Mouse (Mus musculus) CH12.LX (cell line): ENCODE results near the gene Ercc1. TPM values are rescaled to one million over a fixed set of nuclear protein-coding genes. Genes with fewer than 3 reads are reported as not detected.

Experiments used
- DNase-seq: peaks from one replicate; pipeline ENCODE4 v3.0.0-alpha.2; 2013; ENCODE audit errors: extremely low read depth
- H3K27ac ChIP-seq: 2 replicates; pipeline ENCODE4 v1.5.1; 2012; ENCODE audit warnings: low read depth, mild to moderate bottlenecking, control low read depth, moderate library complexity; ENCODE audit not compliant: insufficient read depth
- H3K27me3 ChIP-seq: replicated peaks from 2 replicates; pipeline ENCODE3; 2012; ENCODE audit warnings: inconsistent platforms
- H3K36me3 ChIP-seq, 2 experiments: replicated peaks in 1 of 2; 2 replicates each; pipeline versions ENCODE3 to v1.6.1; 2012; ENCODE audit warnings: inconsistent platforms in 1 of 2, low read length in 1 of 2, mild to moderate bottlenecking in 1 of 2, mixed read lengths in 1 of 2, moderate library complexity in 1 of 2; ENCODE audit not compliant: control insufficient read depth in 1 of 2, insufficient read depth in 1 of 2
- H3K4me1 ChIP-seq, 2 experiments: 2 replicates each; pipeline ENCODE4 v1.6.1; 2012; ENCODE audit warnings: inconsistent platforms in 1 of 2, moderate library complexity in 1 of 2; ENCODE audit not compliant: insufficient read depth in 2 of 2, control insufficient read depth in 1 of 2
- H3K4me2 ChIP-seq: 2 replicates; pipeline ENCODE4 v1.6.1; 2012; ENCODE audit warnings: low read depth, mild to moderate bottlenecking, control low read depth; ENCODE audit not compliant: poor library complexity, insufficient read depth, severe bottlenecking
- H3K4me3 ChIP-seq, 3 experiments: fragments of 150-350 bp in 1 of 3; sonication (generic) in 1 of 3; replicated peaks in 1 of 3; 2 replicates each; pipeline versions ENCODE3 to v1.5.1; 2011 to 2012; ENCODE audit warnings: low read depth in 2 of 3, low read length in 2 of 3, mild to moderate bottlenecking in 2 of 3, moderate library complexity in 2 of 3, control low read depth in 1 of 3, improper control_type of control experiment in 1 of 3, inconsistent platforms in 1 of 3, mixed read lengths in 1 of 3; ENCODE audit not compliant: poor library complexity in 1 of 3
- H3K79me2 ChIP-seq: replicated peaks from 2 replicates; pipeline ENCODE4 v1.6.1; 2012; ENCODE audit warnings: mild to moderate bottlenecking, moderate library complexity; ENCODE audit not compliant: control insufficient read depth, poor library complexity, insufficient read depth, severe bottlenecking; ENCODE audit errors: extremely low read depth
- H3K9ac ChIP-seq: 2 replicates; pipeline ENCODE4 v1.6.1; 2012; ENCODE audit warnings: low read depth, mild to moderate bottlenecking, control low read depth, moderate library complexity; ENCODE audit not compliant: insufficient read depth
- H3K9me3 ChIP-seq: replicated peaks from 2 replicates; pipeline ENCODE3; 2012; ENCODE audit warnings: low read length, inconsistent platforms, mixed read lengths
- CHD1 ChIP-seq: IDR thresholded peaks from 2 replicates; pipeline ENCODE4 v1.6.1; 2012; ENCODE audit warnings: low read depth, low read length, improper control_type of control experiment, inconsistent platforms
- CHD2 ChIP-seq: IDR thresholded peaks from 2 replicates; pipeline ENCODE4 v1.6.1; 2011; ENCODE audit warnings: low read length, improper control_type of control experiment
- ETS1 ChIP-seq: conservative IDR thresholded peaks from 2 replicates; pipeline ENCODE4 v1.6.1; 2012; ENCODE audit warnings: low read depth, mild to moderate bottlenecking, inconsistent platforms, low read length, improper control_type of control experiment, moderate library complexity
- GABPA ChIP-seq: IDR thresholded peaks from 2 replicates; pipeline ENCODE4 v1.6.1; 2012; ENCODE audit warnings: low read depth, low read length, improper control_type of control experiment, inconsistent platforms; ENCODE audit not compliant: insufficient replicate concordance
- HCFC1 ChIP-seq: IDR thresholded peaks from 2 replicates; pipeline ENCODE4 v1.6.1; 2012; ENCODE audit warnings: low read depth, mild to moderate bottlenecking, inconsistent platforms, low read length, improper control_type of control experiment
- IRF4 ChIP-seq: IDR thresholded peaks from 2 replicates; pipeline ENCODE4 v1.6.1; 2014; ENCODE audit warnings: low read depth, mild to moderate bottlenecking, inconsistent platforms, low read length, improper control_type of control experiment
- JUND ChIP-seq: conservative IDR thresholded peaks from 2 replicates; pipeline ENCODE4 v1.6.1; 2011; ENCODE audit warnings: low read depth, low read length, improper control_type of control experiment
- MAFK ChIP-seq: IDR thresholded peaks from 2 replicates; pipeline ENCODE4 v1.6.1; 2011; ENCODE audit warnings: low read length, improper control_type of control experiment; ENCODE audit not compliant: insufficient replicate concordance
- MAX ChIP-seq: IDR thresholded peaks from 2 replicates; pipeline ENCODE4 v1.6.1; 2011; ENCODE audit warnings: low read length, improper control_type of control experiment
- MAZ ChIP-seq: IDR thresholded peaks from 2 replicates; pipeline ENCODE4 v1.6.1; 2012; ENCODE audit warnings: low read depth, mild to moderate bottlenecking, inconsistent platforms, low read length, improper control_type of control experiment, moderate library complexity
- MEF2A ChIP-seq: IDR thresholded peaks from 2 replicates; pipeline ENCODE4 v1.6.1; 2014; ENCODE audit warnings: low read depth, mild to moderate bottlenecking, inconsistent platforms, low read length, improper control_type of control experiment, borderline replicate concordance
- MYC ChIP-seq: IDR thresholded peaks from 2 replicates; pipeline ENCODE4 v1.6.1; 2011; ENCODE audit warnings: low read depth, mild to moderate bottlenecking, improper control_type of control experiment, low read length
- NRF1 ChIP-seq: IDR thresholded peaks from 2 replicates; pipeline ENCODE4 v1.6.1; 2014; ENCODE audit warnings: low read depth, mild to moderate bottlenecking, inconsistent platforms, low read length, improper control_type of control experiment, moderate library complexity
- PAX5 ChIP-seq: IDR thresholded peaks from 2 replicates; pipeline ENCODE4 v1.6.1; 2012; ENCODE audit warnings: low read length, inconsistent platforms, mixed read lengths
- SIN3A ChIP-seq: IDR thresholded peaks from 2 replicates; pipeline ENCODE4 v1.6.1; 2012; ENCODE audit warnings: low read length, improper control_type of control experiment, inconsistent platforms
- TBP ChIP-seq: conservative IDR thresholded peaks from 2 replicates; pipeline ENCODE4 v1.6.1; 2011; ENCODE audit warnings: low read depth, low read length, improper control_type of control experiment
- UBTF ChIP-seq: IDR thresholded peaks from 2 replicates; pipeline ENCODE4 v1.6.1; 2012; ENCODE audit warnings: low read depth, mild to moderate bottlenecking, inconsistent platforms, low read length, improper control_type of control experiment, moderate library complexity
- USF2 ChIP-seq: conservative IDR thresholded peaks from 2 replicates; pipeline ENCODE4 v1.6.1; 2011; ENCODE audit warnings: low read depth, low read length, improper control_type of control experiment
- ZC3H11A ChIP-seq: IDR thresholded peaks from 2 replicates; pipeline ENCODE4 v1.6.1; 2012; ENCODE audit warnings: low read depth, mild to moderate bottlenecking, inconsistent platforms, low read length, improper control_type of control experiment
- dilution Hi-C: fragments of 300-500 bp; cut with MboI; formaldehyde crosslinking; loops from 2 replicates; pipeline ENCODE4 v1.14.3; 2020; ENCODE audit warnings: low sequenced_read_pairs; ENCODE audit not compliant: extremely low pct_unique_long_range_greater_than_20kb, extremely low pct_ligation_motif_present
- in situ Hi-C: fragments of 300-500 bp; cut with MboI; formaldehyde crosslinking; loops from 3 replicates; pipeline ENCODE4 v1.14.3; 2019; ENCODE audit warnings: low sequenced_read_pairs, low pct_ligation_motif_present, low pct_unique_long_range_greater_than_20kb, mixed read lengths
- polyA plus RNA-seq: library from polyadenylated mRNA; unstranded; fragments of >175 nt; gene quantifications from 2 replicates; pipeline ENCODE4 v1.2.1, GENCODE M21; 2012; ENCODE audit warnings: low read depth; ENCODE audit not compliant: insufficient read length
- total RNA-seq, 2 experiments: library from RNA; depleted of rRNA; stranded (reverse); fragments of 300-350 nt in 1 of 2; fragments of >200 nt in 1 of 2; gene quantifications; 2 replicates each; pipeline ENCODE4 v1.2.3; 2012 to 2014

Ercc1 gene
- total and polyA plus RNA-seq, 3 experiments = 26.9 to 28.2 (median 27.7) TPM

DNA sequence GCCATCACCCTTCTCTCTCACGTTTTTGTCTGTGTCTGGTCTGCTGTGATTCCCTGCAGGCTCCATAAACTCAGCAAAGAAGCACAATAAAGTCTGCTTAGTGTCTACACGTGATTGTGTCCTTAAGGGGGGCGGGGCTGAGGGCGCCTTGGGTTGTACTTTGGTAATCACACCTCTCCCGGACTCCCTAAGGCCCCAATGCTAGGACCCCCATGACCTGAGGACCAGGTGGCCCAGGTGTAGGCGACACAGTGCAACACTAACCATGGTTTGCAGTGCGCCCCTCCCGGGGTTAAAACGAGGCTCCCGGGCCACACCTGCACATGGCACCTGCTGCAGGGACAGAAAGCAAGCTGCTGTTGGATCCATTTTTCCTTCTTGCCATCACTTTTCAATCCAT lies 3.3 kb upstream of the Ercc1 start:
- no peak for DNase-seq
- no peak overlapping the region for H3K27ac ChIP-seq
- H3K36me3 ChIP-seq = peaks cover 0 to 3% of the 10 kb centered on the region in 2 experiments
- dilution Hi-C loops = no loop called here
- no peak overlapping the region for H3K4me2 ChIP-seq
- in situ Hi-C loops = loop anchor here (5.0 kb wide), 1 partner anchor 34 kb away; no protein-coding TSS in a partner anchor
- no peak overlapping the region for H3K4me3 ChIP-seq
- no peak for TF ChIP-seq UBTF
- TF ChIP-seq IRF4 = no peak
- no peak for TF ChIP-seq ZC3H11A
- TF ChIP-seq CHD1 = no peak
- no peak for TF ChIP-seq GABPA
- no peak for TF ChIP-seq MAZ
- no peak for TF ChIP-seq TBP
- TF ChIP-seq JUND = no peak
- no peak for TF ChIP-seq MAX
- TF ChIP-seq ETS1 = no peak
- TF ChIP-seq MAFK = no peak
- TF ChIP-seq CHD2 = no peak
- TF ChIP-seq USF2 = no peak
- H3K9me3 ChIP-seq = no peaks in the 10 kb centered on the region
- peaks cover 4 to 37% of the 10 kb centered on the region in 2 experiments; a peak in 3 of 4 replicates for H3K4me1 ChIP-seq
- no peak overlapping the region for H3K9ac ChIP-seq
- H3K27me3 ChIP-seq = peaks cover 22% of the 10 kb centered on the region
- H3K79me2 ChIP-seq = no peaks in the 10 kb centered on the region

DNA sequence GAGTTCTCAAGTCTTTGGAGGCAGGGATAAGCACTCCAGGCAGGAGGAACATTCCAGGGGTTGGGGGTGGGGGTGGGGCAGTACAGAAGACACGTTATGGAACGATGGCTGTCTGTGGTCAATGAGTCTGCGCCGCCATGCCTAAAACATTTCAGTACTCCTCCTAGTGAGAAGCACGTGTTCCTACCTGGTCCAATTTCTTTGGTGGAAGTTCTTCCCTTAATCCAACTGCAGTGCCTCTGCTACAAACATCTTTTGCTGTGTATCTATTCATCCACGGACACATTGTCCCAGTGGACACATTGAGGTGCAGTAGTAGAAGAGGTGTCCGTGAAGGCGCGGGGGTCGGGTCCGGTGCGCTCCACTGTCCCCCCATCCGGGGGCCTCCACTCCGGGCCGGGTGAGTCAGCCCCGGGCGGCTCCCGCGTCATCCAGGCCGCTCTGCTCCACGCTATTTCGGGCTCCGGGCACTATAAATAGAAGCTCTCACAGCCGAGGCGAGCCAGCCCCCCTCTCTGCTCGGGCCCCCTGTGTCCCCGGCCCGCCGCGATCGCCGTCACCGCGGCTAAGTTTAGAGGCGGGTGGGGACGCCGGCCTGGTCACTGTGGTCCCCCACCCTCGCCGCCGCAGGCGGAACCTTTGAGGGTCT lies 2.7 kb upstream of the Ercc1 start:
- Histone ChIP-seq H3K27me3 (peaks cover 22% of the 10 kb centered on the region), H3K79me2 (no peaks in the 10 kb centered on the region), H3K27ac (no peak overlapping the region), H3K4me1 (peaks cover 4 to 37% of the 10 kb centered on the region in 2 experiments; a peak in 3 of 4 replicates), H3K36me3 (peaks cover 0 to 2% of the 10 kb centered on the region in 2 experiments), H3K9ac (peak overlapping the region; percentile 7; the same call in 1 of the 2 replicates), H3K4me3 (peak overlapping the region in 2 of 3 experiments; percentile 25 to 34), H3K9me3 (no peaks in the 10 kb centered on the region), H3K4me2 (peak overlapping the region; percentile 49)
- dilution Hi-C loops (no loop called here), in situ Hi-C loops (loop anchor here (5.0 kb wide), 1 partner anchor 35 kb away; no protein-coding TSS in a partner anchor)
- peak; percentile 76 for TF ChIP-seq MAX
- TF ChIP-seq HCFC1 = no peak
- no peak for TF ChIP-seq MEF2A
- TF ChIP-seq NRF1 = no peak
- no peak for TF ChIP-seq PAX5
- TF ChIP-seq MYC = 0 out of 2 replicates have a peak, but pooled peaks have one; percentile 17
- TF ChIP-seq SIN3A = no peak
- no peak for TF ChIP-seq TBP
- TF ChIP-seq MAFK = no peak
- DNase-seq = no peak
